In the genomic region with DNA sequence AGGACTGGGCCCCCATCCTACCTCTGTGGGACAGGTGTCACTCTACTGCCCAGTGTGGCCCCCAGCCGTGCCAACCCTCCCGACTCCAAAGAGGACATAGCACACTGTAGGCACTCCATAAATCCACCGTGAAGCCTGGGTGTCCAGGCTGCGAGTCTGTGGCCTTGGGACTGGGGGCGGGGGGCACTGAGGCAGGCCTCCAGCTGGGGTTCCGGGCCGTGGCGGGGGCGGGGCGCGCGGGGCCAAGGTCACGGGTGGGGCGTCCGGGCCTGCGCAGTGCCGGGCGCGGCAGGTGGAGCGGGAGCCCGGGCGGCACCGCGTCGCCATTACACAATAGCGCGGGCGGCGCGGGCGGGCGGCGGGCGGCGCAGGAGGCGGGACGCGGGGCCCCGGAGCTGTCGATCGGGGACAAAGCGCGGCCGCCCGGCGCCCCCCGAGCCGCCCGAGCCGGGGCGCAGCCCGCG, we compare ENCODE assay signal across 8 mouse cellular contexts. TPM values are rescaled to one million over a fixed set of nuclear protein-coding genes. Genes with fewer than 3 reads are reported as not detected.
DNase-seq lines count a peak whose midpoint lies in the region; ATAC-seq and TF ChIP-seq lines count a peak whose summit lies in the region.

Aes (plus strand) TSS at position 326 of the 464 bp plus-strand sequence.

- peak within 1 kb of the TSS; percentile 87 for H3K4me3 ChIP-seq in E14TG2a.4 (replicated peaks; ENCODE audit: low read length)
- peak within 1 kb of the TSS; percentile 88 for H3K4me3 ChIP-seq in forebrain, embryonic 13.5 days
- H3K4me3 ChIP-seq in lung, adult 2 months (replicated peaks; ENCODE audit: extremely low read depth, low read depth, low read length): peak within 1 kb of the TSS; percentile 72

- H3K4me2 ChIP-seq in forebrain, embryonic 13.5 days: peak within 1 kb of the TSS; percentile 92

- H3K27ac ChIP-seq in forebrain, embryonic 13.5 days: peak within 1 kb of the TSS; percentile 92

- H3K9me3 ChIP-seq in E14TG2a.4 (ENCODE audit: low read length): no peaks in the 10 kb centered on the region
- H3K9me3 ChIP-seq in forebrain, embryonic 13.5 days (replicated peaks): 0 out of 2 replicates have a peak, but pooled peaks cover 3% of the 10 kb centered on the region

- H3K36me3 ChIP-seq in E14TG2a.4 (ENCODE audit: insufficient read depth, low read length): peaks cover 26% of the 10 kb centered on the region
- peaks cover 27% of the 10 kb centered on the region for H3K36me3 ChIP-seq in forebrain, embryonic 13.5 days (ENCODE audit: poor library complexity, severe bottlenecking)

- H3K27me3 ChIP-seq in E14TG2a.4 (ENCODE audit: insufficient read depth, low read length): no peaks in the 10 kb centered on the region
- peaks cover 4% of the 10 kb centered on the region; the same call in 1 of the 2 replicates for H3K27me3 ChIP-seq in forebrain, embryonic 13.5 days

- no peak for TF ChIP-seq CTCF in E14TG2a.4 (conservative IDR thresholded peaks at IDR 0.05; ENCODE audit: low read length)
- TF ChIP-seq CTCF in lung, adult 2 months (IDR thresholded peaks at IDR 0.05; ENCODE audit: insufficient read depth, low read length): no peak

- intact Hi-C loops in heart, postnatal 10 days (cut with DNase I): loop anchor here (10.0 kb wide), 1 partner anchor 46 kb away; the partner anchor contains the start of genes BC025920 and Tle6

- peak; percentile 23; the same call in 1 of the 2 replicates for TF ChIP-seq POLR2A in lung, adult 2 months (IDR thresholded peaks at IDR 0.05; ENCODE audit: borderline replicate concordance, extremely low read depth, low read depth, low read length)

- WGBS in forebrain, embryonic 13.5 days: 1% methylated on average over 20 of the region's 53 CpGs
- under 1% methylated on average over 37 of the region's 53 CpGs for WGBS in lung, adult 2 months

- H3K9ac ChIP-seq in forebrain, embryonic 13.5 days: peak within 1 kb of the TSS; percentile 99

- peaks cover 78% of the 10 kb centered on the region for H3K4me1 ChIP-seq in E14TG2a.4 (replicated peaks; ENCODE audit: low read depth, low read length)
- peaks cover 44% of the 10 kb centered on the region for H3K4me1 ChIP-seq in forebrain, embryonic 13.5 days
- peaks cover 19% of the 10 kb centered on the region for H3K4me1 ChIP-seq in lung, adult 2 months (ENCODE audit: control insufficient read depth, insufficient read depth, low read length)

- peak; percentile 81 for DNase-seq in brain, adult 2 months (ENCODE audit: low read depth, low spot score)
- DNase-seq in heart, postnatal 10 days: peak; percentile 83 to 84
- DNase-seq in kidney, postnatal 36 days: peak; percentile 88 to 95
- peak; percentile 80 for DNase-seq in lung, adult 2 months
- DNase-seq in thymus, postnatal 14 days: peak; percentile 93

- ATAC-seq in forebrain, embryonic 13.5 days: peak; percentile 77
- ATAC-seq in neutrophil, adult 5-6 weeks (ENCODE audit: extremely low read depth, insufficient number of reproducible peaks, low FRiP score, poor library complexity, severe bottlenecking): no peak; the same call in 1 of the 2 replicates

RNA-seq across cellular contexts. Expression of gene Aes, which starts in this region (rescaled TPM):
- polyA plus RNA-seq in forebrain, embryonic 13.5 days (2015; fragmentation: Nextera tagmentation; extraction: Ambion mirVana): 430 and 502 TPM in 2 replicates
- 100 to 1,000 TPM; 867 to 890 TPM for total RNA-seq in heart, postnatal 10 days (2021)
- 1,275 and 1,423 TPM in 2 replicates for polyA plus RNA-seq in lung, adult 2 months (2012; rRNA removed)
- total RNA-seq in neutrophil, adult 5-6 weeks (2017): 276 and 331 TPM in 2 replicates
